Mouse (Mus musculus): ENCODE results near the gene Srsf6.

DNA sequence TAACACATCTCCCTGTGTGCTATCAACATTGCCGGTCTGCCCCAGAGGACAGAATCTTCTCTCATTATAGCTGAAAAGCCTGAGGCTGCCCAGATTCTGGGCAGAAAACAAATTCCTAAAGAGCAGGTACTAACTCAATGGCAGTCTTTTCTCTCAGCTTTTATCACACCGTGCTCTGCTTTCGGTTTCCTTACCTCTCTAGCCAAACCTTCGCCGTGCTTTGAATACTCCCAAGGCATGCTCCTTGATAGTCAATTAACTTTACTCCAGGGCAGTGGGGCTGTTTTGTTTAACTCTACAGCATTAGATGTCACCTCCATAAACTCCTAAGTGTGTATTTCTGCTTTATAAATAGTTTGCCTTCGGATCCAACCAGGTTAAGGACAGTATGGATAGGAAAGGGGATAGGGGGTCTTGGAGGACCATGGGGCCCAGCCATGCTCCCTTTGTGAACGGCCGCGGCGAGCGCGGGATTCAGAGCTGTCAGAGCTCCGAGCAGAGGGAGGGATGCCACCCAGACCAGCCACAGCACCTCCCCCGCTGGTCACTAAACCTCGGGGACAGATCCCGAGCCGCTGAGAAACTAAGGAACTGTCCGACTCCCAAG, 709 bp upstream of the Srsf6 start:
- TF ChIP-seq CTCF (IDR thresholded peaks at IDR 0.05; ENCODE audit: extremely low read depth, insufficient read depth, insufficient read length, insufficient replicate concordance) (no peak), POLR2A (IDR thresholded peaks at IDR 0.05; ENCODE audit: low read depth, low read length) (no peak)

Data from spleen, adult 2 months (tissue).